Mouse (Mus musculus) embryo, embryonic 10 days (tissue): ENCODE data around the gene P2rx2.

Experiments used
- DNase-seq: peaks from one replicate; pipeline ENCODE4 v3.0.0-alpha.2; 2015; ENCODE audit warnings: low spot score

Gene P2rx2

DNA sequence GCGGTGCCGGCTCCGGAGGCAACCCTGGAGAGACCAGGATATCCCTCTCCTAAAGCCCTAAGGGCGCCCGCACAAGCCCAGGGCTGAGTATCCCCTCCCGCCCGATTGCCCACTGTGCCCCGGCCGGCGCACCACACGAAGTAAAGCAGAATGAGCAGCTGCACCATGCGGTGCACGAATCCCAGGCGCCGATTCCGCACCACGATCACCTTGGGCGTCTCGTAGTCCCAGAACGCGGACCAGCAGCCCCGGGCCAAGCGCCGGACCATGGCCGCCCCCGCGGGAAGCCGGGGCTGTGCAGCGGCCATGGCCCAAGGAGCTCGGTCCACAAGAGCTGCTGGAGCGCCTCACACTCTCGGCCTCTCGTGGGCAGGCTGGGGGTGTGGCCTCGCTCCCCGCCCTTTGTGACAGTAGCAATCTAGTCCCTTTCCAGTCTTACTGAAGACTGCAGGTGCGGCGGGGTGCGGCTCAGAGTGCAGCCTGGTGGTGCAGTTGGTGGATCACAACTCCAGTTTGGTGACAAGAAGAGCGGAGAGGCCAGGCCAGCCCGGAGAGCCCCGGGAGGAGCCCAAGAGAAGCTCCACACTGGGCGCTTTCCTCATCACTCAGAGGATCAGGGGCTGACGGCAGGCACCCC lies at the start of gene P2rx2:
Gene P2rx2 (minus strand): TSS at position 565 of the 637 bp plus-strand sequence.
- peak; percentile 57 for DNase-seq

GRCm38 (mm10) chr5:110392727-110393126 lies 49.7 kb upstream of the P2rx2 start:
- no peak for DNase-seq

GRCm38 (mm10) chr5:110390631-110391030 lies 47.6 kb upstream of the P2rx2 start:
- DNase-seq = no peak

DNA sequence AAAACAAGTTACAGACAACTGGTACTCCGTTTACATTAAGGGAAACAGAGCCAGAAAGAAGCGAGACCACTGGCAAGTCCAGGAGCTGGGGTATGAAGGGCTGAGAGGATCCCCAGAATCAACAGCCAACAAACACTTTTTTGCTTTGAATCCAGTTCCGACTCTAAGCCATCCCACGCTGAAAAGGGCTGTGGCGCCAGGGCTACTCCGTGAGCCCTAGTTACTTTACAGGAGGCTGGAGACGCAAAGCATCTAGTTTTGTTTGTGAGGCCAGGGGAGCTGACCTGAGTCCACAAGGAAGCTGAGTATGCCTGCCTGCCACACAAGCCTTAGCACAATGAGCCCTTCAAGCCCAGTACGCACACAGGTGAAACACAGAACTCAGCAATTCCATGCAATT lies 44.3 kb upstream of the P2rx2 start:
- DNase-seq = no peak

- DNase-seq = peak; percentile 82
These were observed 43.6 kb upstream of the P2rx2 start for GRCm38 (mm10) chr5:110386371-110387330.

GRCm38 (mm10) chr5:110385263-110385662 lies 42.3 kb upstream of the P2rx2 start:
- DNase-seq = no peak

DNA sequence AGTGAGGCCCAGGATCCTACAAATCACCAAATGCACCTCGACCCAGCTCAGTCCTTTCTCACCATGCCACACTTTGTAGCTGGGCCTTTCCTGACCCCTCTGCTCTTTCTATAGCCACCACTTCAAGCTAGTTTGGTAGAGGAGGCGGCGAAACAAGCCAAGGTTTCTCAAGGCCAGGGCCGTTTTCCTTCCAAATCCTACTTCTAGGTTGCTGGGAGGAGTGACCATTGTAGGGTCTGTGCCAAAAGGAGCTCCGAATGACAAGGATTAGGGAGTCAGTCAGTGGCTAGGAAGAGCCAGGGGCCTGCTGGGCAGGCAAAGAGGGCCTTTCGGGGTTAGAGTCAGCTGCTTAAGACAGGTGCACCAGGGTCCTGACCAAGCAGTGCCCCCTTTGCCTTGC lies 41.5 kb upstream of the P2rx2 start:
- DNase-seq = no peak

DNA sequence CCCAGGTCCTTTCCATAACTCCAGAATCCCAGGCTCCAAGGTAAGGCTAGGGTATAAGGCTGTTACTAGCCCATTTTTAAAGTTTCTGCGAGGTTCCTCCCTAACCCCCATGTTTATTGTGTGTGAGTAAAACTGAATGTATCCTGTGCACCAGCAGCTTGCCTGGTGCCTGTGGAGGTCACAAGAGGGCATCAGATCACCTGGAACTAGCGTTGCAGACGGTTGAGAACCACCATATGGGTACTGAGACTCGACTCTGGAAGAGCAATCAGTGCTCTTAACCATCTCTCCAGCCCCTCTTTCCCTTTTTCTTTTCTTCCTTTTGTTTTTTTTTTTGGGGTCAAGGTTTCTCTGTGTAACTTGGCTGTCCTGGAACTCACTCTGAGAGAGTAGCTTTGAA lies 36.8 kb upstream of the P2rx2 start:
- DNase-seq = no peak

GRCm38 (mm10) chr5:110379086-110379485 lies 36.1 kb upstream of the P2rx2 start:
- DNase-seq = no peak

DNA sequence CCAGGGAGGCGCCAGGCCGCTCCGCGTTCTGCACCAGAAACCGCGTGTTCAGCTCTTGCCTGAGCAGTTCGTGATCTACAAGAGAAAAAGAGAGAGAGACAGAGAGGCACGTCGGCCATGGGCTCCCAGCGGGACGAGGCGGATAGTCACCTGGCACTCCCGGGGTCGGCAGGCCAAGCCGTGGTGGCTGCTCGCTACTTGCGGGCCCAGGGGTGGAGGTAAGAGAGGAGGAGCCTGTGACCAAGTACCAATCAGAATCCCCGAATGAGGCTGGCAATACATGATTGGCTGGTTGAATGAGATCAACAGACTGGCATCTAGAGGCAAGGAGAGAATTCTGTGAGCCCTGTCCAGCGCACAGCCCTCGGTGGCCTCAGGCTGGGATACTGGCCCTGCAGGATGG lies 35.2 kb upstream of the P2rx2 start:
- DNase-seq = peak; percentile 78

DNA sequence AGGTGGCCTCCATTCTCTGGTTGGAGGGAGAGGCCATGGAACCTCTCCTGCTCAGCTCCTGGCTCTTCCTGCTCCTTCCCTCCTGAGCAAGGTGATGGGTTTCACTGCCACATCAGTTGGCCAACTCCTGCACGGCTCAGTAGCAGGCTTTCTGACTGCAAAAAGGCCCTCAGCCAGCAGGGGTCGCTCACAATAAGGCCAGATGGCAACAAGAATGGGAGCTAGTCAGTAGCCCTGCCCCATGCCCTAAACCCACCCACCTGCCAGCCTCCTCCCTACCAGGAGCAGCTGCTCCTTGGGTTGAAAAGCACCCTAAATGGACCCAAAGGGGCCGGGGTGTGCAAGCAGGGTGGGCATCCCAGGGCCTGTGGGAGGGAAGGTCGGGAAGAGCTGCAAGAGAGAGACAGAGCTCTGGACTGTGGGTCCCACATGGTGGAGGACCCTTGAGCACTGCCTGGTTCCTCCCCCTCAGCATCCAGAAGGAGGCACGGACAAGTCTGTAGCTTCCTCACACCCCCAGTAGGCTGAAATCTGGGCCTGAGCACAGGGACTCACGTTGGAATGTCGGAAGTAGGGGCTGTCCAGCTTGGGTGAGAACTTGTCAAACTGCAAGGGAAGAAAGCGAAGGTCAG lies 33.9 kb upstream of the P2rx2 start:
- peak; percentile 82 for DNase-seq

DNA sequence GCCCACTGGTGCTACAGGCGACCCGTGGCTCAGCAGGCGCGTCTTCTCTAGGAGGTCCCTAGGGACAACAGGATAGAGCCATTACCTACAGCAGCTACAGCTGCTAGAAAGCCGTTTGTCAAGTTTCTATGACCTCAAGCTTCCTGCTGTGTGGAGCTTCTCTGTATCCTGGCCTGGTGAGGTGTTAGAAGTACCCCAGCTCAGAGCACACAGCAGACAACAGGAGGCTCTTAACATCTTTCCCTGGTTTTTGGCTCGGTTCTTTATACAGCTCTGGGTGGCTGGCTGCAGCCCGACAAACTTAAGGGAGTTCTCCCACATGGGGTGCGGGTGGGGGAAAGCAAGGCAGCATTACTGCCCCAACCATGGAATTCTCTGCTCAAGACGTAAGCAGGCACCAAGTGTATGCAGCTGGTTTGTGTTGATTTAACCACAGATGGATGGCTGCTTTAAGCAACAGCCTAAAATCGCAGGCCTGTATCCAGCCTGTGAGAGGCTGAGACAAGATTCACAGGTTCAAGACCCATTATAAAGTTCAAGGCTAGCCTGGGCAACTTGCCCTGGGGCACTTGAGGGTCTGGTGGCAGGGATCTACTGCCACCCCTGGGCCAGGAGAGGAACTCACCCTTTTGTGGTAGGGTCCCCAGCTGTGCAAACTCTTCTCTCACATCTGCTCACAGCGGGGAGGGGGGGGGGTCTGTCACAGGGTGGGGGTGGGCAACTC lies 21.0 kb upstream of the P2rx2 start:
- DNase-seq = peak; percentile 36

DNA sequence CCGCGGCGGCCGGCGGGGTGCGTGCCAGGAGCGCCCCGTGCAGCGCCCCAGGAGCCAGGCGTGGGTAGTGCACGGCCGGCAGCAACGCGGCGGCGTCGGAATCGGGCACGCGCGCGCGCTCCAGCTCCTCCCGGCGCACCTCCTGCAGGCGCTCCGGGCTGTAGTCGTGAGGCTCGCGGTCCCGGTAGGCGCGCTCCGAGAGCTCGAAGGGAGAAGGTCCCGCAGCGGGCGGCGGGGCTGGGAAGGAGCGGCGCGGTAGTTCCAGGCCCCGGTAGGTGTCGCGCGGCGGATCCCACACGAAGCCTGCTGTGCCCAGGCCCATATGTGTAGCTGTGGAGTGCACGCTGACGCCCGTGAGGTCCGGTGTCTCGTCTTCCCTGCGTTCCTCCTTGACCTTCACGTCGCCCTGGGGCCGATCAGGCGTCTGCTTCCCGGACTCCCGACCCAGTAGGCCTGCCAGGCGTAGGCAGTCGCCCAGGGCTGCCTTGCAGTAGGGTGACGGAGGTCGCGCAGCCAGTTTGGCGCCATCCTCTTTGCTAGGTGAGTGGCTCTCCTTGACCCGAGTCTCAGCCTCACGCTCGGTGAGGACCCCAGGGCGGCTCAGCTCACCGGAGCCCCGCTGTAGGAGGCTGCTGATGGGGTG lies 20.3 kb upstream of the P2rx2 start:
- peak; percentile 86 for DNase-seq

DNA sequence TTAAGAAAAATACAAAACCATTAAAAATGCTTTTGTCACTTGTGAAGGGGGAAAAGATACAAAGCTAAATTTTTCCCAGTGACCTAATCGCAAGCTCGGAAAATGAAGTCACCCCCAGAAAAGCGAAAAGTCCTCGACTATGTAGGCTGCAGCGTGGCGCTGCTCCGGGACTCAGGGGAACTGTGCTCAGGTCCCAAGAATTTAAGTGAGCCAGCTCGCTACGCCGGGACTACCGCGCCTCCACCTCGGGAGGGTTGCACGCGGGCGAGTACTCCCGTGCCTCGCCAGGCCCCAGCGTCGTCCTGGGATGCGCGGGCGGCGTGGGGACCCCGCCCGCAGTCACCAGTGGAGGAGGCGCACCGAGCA lies 19.8 kb upstream of the P2rx2 start:
- DNase-seq = peak; percentile 64

DNA sequence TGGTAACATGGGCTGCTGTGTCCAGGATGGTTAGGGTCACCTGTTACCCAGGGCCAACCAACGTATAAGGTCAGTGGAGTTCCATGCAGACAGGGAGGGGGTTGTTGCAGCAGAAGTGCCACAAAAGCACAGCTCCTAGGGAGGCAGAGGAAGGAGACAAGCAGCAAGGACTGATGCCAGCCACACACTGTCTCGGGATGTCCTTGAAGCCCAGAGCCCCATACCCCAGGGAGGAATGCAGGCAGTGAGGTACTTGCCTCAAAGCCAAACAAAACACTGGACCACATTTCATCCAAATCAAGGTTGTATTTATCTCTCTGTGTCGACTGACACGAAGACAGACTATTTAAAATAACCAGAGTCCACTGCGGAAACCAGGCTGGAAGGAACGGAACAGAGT lies 18.5 kb upstream of the P2rx2 start:
- no peak for DNase-seq

GRCm38 (mm10) chr5:110357531-110358179 lies 14.6 kb upstream of the P2rx2 start:
- DNase-seq = peak; percentile 86

DNA sequence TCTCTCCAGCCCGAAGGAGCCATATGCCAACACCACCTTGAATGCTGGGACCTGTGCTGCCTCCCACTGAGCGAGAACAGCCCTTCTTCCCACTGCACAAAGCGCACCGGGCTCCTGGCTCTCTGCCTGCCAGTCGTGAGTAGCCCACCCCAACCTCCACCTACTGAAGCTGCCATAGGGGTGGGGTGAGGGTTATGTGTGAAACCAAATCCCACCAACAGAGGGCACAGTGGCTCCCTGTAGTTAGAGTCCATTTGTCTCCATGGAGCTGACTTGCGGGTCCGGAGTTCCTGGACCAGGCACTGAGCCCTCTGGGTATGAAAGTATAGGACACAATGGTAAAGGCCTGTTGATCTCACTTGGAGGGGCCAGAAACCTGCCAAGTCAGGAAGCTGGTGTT lies 11.7 kb upstream of the P2rx2 start:
- peak; percentile 70 for DNase-seq

DNA sequence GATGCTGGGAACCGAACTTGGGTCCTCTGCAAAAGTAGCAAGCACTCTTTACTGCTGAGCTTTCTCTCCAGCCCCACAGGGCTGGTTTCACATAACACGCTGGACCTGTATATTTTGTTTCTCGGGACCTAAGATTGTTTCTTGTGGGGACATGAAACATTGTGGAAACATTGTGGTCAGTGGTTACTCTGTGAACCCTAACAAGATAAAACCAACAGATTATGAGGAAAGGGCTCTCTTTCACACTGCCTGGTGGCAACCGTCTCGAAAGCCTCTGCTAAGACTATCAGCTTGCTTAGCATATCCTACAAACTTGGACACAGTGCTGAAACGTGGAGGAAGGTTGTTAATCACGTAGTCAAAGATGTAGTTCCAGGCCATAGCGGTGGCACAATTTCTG lies 4.0 kb upstream of the P2rx2 start:
- DNase-seq = no peak

DNA sequence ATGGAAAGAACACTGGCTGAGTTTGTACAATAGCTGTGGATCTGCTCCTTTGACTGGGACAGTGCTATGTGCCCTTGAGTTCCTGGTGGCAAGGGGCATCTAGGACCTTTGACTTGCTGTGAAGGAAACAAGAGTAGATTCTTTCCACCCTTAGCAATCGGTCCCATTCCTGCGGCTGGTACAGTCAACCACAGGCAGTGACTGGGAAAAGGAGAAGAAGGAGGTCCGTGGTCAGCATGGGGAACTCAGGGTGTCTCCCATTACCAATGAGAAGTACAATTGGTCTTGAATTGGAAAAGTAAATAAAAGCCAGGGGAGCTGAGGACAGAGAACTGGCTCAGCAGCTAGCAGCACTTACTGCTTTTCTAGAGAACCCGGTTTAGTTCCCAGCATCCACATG lies 2.5 kb upstream of the P2rx2 start:
- DNase-seq = no peak

DNA sequence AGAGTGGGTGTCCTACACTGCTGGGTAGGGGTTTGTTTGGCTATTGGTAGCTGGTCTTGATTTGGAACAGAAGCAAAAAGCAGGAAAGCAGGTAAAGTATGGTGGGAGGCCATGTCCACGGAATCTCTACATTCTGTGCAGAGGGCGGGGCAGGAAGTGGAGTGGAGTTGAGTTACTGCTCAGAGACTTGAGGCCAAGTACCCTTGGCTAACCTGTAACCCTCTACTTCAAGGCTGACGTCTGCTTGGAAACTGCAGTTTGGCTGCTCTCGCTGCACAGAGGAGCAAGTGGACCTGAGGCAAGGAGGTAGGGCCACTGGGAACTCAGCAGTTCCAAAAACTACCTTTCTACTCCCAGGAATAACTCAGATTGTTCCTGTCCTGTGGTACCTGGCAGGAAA lies 1.5 kb upstream of the P2rx2 start, which contains the start of gene Lrcol1:
Gene Lrcol1 (plus strand): TSS at position 207 of the 400 bp plus-strand sequence.
- no peak for DNase-seq

GRCm38 (mm10) chr5:110338792-110339191 lies 4.2 kb downstream of the P2rx2 start:
- no peak for DNase-seq
